Mouse (Mus musculus) hindbrain, embryonic 11.5 days (tissue): ENCODE measurements around the gene Rap1b. TPM values are rescaled to one million over a fixed set of nuclear protein-coding genes. Genes with fewer than 3 reads are reported as not detected.

Source experiments
- ATAC-seq: fragments of 200-750 bp; cut with Nextera tagmentation; 2 replicates; pipeline ENCODE4 v1.8.0; 2017; ENCODE audit warnings: mild to moderate bottlenecking, moderate TSS enrichment, moderate library complexity; ENCODE audit not compliant: low FRiP score
- DNase-seq: peaks from one replicate; pipeline ENCODE4 v3.0.0-alpha.2; 2015; ENCODE audit warnings: low spot score
- H3K27ac ChIP-seq: fragments of 300-500 bp; sonication (generic); 2 replicates; pipeline ENCODE4 v1.5.1; 2014; ENCODE audit warnings: mild to moderate bottlenecking, low read depth, low read length
- H3K27me3 ChIP-seq: fragments of 300-500 bp; sonication (generic); 2 replicates; pipeline ENCODE4 v1.6.1; 2014; ENCODE audit warnings: mild to moderate bottlenecking, low read length, moderate library complexity, mixed read lengths; ENCODE audit not compliant: control insufficient read depth, insufficient read depth
- H3K36me3 ChIP-seq: fragments of 300-500 bp; sonication (generic); 2 replicates; pipeline ENCODE4 v1.6.1; 2014; ENCODE audit warnings: mild to moderate bottlenecking, low read length, moderate library complexity, mixed read lengths; ENCODE audit not compliant: control insufficient read depth, insufficient read depth
- H3K4me1 ChIP-seq: fragments of 300-500 bp; sonication (generic); replicated peaks from 2 replicates; pipeline ENCODE4 v1.6.1; 2014; ENCODE audit warnings: low read length, mixed read lengths; ENCODE audit not compliant: control insufficient read depth, insufficient read depth
- H3K4me2 ChIP-seq: fragments of 300-500 bp; sonication (generic); replicated peaks from 2 replicates; pipeline ENCODE4 v1.6.1; 2014; ENCODE audit warnings: mild to moderate bottlenecking, low read depth, low read length
- H3K4me3 ChIP-seq: fragments of 300-500 bp; sonication (generic); 2 replicates; pipeline ENCODE4 v1.5.1; 2014; ENCODE audit warnings: low read depth, low read length
- H3K9ac ChIP-seq: fragments of 300-500 bp; sonication (generic); 2 replicates; pipeline ENCODE4 v1.6.1; 2014; ENCODE audit warnings: low read depth, low read length
- H3K9me3 ChIP-seq: fragments of 300-500 bp; sonication (generic); 2 replicates; pipeline ENCODE4 v1.6.1; 2016; ENCODE audit warnings: low read length; ENCODE audit not compliant: control insufficient read depth
- WGBS: fragments of 180-500 bp; shearing (Covaris S2); extraction: QIAGEN DNeasy Blood & Tissue Kit; methylation state at CpG from one replicate; pipeline ENCODE4 v1.1.7; 2014; 5-methylcytosine and 5-hydroxymethylcytosine counted together
- polyA plus RNA-seq: library from polyadenylated mRNA; unstranded; fragments of >200 nt; fragmentation: Nextera tagmentation; extraction: Ambion mirVana; gene quantifications from 2 replicates; pipeline ENCODE4 v1.2.1, GENCODE M21; 2014

Gene Rap1b
- polyA plus RNA-seq, 1 experiment from 2014 or later = 176 TPM

DNA sequence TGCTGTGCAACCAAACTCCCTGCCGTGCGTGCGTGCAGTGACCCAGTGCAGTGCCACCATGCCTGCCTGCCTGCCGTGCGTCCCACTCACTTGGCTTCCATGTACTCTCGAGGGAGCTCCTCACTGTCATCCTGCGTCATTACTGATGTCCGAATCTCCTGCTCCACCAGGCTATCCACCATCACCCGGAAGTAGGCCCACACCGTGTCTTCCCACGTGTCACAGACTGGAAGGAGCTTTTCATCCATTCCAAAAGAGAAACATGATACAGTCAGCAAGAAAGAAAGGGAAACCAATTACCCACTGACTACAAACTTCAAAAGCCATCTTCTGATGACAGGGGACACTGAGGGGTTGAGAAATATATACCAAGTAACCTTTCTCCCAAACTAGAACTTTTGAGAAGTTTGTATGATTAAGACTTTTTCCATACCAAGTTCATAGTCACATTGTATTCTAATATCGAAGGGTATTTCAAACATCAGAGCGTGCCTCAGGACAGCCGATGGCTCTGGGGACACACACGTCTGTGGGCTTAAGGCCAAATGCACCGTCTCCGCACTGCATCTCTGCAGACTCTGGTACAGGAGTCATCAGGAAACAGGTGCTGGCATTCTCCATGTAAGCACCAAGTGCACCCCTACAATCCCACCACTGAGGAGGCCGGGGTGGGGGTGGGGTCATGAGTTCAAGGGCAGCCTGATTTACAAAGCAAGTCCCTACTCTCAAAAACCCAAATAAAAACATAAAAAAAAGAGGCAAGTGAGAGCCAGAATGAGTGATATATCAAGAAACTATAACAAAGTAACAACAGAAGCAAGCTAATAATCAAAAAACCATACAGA is 75.3 kb downstream of the Rap1b start:
- 0 out of 2 replicates have a peak, but pooled peaks cover 10% of the 10 kb centered on the region for H3K36me3 ChIP-seq
- no peak for DNase-seq
- no peaks in the 10 kb centered on the region for H3K9me3 ChIP-seq
- no peak for ATAC-seq
- H3K9ac ChIP-seq = no peak overlapping the region
- H3K27ac ChIP-seq = no peak overlapping the region
- H3K27me3 ChIP-seq = no peaks in the 10 kb centered on the region
- no peak overlapping the region for H3K4me3 ChIP-seq
- H3K4me1 ChIP-seq = no peaks in the 10 kb centered on the region
- H3K4me2 ChIP-seq = no peak overlapping the region
- WGBS = 93% methylated on average over 18 of the region's 18 CpGs

DNA sequence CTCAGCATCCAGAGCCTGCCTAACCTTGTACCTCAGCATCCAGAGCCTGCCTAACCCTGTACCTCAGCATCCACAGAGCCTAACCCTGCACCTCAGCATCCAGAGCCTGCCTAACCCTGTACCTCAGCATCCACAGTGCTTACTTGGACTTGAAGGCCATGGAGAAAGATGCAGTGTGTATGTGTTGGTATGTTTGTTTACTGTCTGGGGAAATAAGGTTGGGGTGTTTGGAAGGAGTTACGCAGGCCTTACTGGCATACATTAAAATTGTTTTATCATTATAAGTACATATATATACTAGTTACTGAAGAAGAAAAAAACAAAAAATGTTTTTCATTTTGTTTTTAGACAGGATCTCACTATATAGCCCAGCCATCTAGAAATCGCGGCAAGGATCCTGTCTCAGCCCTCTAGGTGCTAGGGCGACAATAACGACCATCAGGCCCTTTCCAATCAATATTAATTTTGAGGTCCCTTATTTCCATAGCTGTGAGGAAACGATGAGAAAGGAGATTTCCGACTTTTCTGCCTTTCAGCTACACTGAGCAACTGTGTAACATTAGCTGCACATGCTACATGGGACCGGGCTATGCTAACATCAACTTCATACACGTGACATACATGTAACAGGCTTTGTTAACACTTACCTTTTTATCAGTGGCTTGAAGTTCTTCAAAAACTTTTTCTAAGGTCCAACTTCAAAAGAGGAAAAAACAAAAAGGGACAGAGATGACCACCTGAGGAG is 76.1 kb downstream of the Rap1b start:
- no peaks in the 10 kb centered on the region for H3K9me3 ChIP-seq
- 96% methylated on average over 9 of the region's 9 CpGs for WGBS
- no peaks in the 10 kb centered on the region for H3K4me1 ChIP-seq
- H3K4me3 ChIP-seq = no peak overlapping the region
- no peak for DNase-seq
- no peak overlapping the region for H3K4me2 ChIP-seq
- no peaks in the 10 kb centered on the region for H3K27me3 ChIP-seq
- no peak overlapping the region for H3K27ac ChIP-seq
- H3K9ac ChIP-seq = no peak overlapping the region
- no peak for ATAC-seq
- H3K36me3 ChIP-seq = 0 out of 2 replicates have a peak, but pooled peaks cover 7% of the 10 kb centered on the region

DNA sequence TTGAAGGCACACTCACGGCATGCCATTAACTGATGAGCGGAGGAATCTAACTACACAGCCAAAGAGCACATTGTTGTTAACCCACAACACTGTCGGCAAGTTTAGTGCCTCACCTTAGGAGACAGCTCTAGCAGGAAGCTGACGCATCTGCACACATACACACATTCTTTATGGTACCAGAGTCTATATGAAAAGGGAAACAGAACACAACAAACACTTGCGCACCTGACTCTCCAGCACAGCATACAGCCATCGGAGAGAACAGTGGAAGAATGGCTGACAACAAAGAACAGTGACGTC is 77.7 kb downstream of the Rap1b start:
- no peak for DNase-seq
- Histone ChIP-seq H3K4me1 (no peaks in the 10 kb centered on the region), H3K27me3 (no peaks in the 10 kb centered on the region), H3K4me2 (no peak overlapping the region), H3K9me3 (no peaks in the 10 kb centered on the region), H3K27ac (no peak overlapping the region), H3K9ac (no peak overlapping the region), H3K4me3 (no peak overlapping the region), H3K36me3 (0 out of 2 replicates have a peak, but pooled peaks cover 4% of the 10 kb centered on the region)
- ATAC-seq = no peak
- 91% methylated on average over 7 of the region's 7 CpGs for WGBS

DNA sequence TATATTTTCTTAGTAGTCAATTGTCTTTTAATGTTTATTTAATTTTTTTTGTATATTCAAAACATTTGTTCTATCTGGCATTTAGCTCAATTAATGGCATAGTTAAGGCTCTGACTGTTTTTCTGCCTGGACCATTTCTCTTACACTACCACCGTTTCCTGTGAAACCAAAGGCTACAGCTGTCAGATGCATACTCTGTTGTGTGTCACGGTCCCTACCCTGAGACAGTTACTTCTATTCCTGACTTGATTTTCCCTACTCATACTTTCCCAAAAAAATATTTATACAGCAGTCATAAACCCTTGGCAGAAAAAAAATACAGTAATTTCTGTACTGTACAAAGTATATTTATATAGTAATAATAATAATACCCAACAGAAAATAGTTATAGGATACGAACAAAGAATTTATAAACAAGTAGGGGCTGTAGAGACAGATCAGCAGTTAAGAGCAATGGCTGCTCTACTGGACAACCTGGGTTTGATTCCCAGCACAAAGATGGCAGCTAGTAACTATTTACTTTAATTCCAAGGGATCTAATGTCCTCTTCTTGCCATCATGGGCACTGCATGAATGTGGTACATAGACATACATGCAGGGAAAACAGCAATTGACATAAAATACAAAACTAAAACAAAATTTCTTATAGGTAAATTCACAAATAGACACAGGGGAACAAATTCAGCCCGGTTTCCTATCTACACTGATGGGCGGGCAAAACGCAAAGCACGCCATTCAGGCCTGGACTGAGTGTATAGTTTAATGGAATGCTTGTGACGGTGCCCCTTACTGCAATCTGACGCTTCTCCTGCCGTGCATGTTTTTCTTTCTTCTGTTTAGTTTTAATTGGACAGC is 78.3 kb downstream of the Rap1b start:
- Histone ChIP-seq H3K27ac (no peak overlapping the region), H3K9ac (no peak overlapping the region), H3K36me3 (0 out of 2 replicates have a peak, but pooled peaks cover 4% of the 10 kb centered on the region), H3K9me3 (no peaks in the 10 kb centered on the region), H3K4me2 (no peak overlapping the region), H3K4me1 (no peaks in the 10 kb centered on the region), H3K27me3 (no peaks in the 10 kb centered on the region), H3K4me3 (no peak overlapping the region)
- WGBS = 93% methylated on average over 10 of the region's 10 CpGs
- no peak for DNase-seq
- ATAC-seq = no peak

DNA sequence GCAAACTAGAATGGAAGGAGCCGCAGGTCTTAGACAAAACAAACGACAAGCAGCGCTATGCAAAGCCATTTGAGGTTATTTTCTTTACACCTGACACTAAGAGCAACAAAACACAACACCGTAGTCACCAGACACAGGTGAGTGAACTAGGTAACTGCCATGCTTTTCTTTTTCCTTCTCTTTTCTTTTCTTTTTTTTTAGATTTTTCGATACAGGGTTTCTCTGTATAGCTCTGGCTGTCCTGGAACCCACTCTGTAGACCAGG is 79.0 kb downstream of the Rap1b start:
- H3K9me3 ChIP-seq = no peaks in the 10 kb centered on the region
- no peak for DNase-seq
- no peak overlapping the region for H3K4me2 ChIP-seq
- 92% methylated on average over 5 of the region's 5 CpGs for WGBS
- no peak for ATAC-seq
- H3K4me1 ChIP-seq = no peaks in the 10 kb centered on the region
- no peak overlapping the region for H3K4me3 ChIP-seq
- no peak overlapping the region for H3K9ac ChIP-seq
- H3K27me3 ChIP-seq = no peaks in the 10 kb centered on the region
- no peak overlapping the region for H3K27ac ChIP-seq
- H3K36me3 ChIP-seq = 0 out of 2 replicates have a peak, but pooled peaks cover 4% of the 10 kb centered on the region

DNA sequence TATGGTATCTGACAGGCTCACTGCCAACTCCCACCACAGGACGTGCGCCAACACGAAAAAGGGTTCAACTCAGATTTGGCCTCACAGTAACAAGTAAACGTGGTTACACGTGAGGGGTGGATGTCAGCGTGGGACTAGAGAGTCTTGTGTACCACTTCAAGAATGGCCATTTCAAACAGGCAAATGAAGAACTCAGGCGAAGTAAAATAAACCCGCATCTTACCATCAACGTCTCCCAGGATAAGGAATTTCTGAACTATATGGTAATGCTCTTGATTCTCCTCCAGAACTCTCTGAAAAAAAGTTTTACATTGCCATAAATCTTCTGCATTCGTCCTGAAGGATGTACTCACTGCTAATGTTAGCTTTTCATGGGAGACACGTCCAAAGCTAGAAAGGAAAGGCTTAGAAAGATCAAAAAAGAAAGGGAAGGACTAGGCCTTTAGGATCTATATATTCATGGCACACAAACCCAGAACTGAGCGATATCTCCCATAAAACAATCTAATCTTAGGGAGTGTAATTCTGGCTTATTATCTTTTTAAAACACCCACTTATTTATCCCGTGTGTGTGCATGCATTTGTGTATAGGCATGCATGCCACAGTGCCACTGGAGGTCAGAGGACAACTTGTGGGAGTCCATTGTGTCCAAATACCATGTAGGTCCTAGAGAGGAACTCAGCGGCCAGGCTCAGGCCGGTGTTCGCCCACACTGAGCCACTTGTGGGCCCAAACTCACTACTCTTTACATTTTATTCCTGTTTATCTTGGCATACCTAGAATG is 79.5 kb downstream of the Rap1b start:
- no peaks in the 10 kb centered on the region for H3K4me1 ChIP-seq
- no peak for ATAC-seq
- 0 out of 2 replicates have a peak, but pooled peaks cover 7% of the 10 kb centered on the region for H3K36me3 ChIP-seq
- no peaks in the 10 kb centered on the region for H3K9me3 ChIP-seq
- no peaks in the 10 kb centered on the region for H3K27me3 ChIP-seq
- no peak for DNase-seq
- H3K27ac ChIP-seq = no peak overlapping the region
- H3K9ac ChIP-seq = no peak overlapping the region
- no peak overlapping the region for H3K4me3 ChIP-seq
- H3K4me2 ChIP-seq = no peak overlapping the region
- WGBS = 94% methylated on average over 16 of the region's 16 CpGs

DNA sequence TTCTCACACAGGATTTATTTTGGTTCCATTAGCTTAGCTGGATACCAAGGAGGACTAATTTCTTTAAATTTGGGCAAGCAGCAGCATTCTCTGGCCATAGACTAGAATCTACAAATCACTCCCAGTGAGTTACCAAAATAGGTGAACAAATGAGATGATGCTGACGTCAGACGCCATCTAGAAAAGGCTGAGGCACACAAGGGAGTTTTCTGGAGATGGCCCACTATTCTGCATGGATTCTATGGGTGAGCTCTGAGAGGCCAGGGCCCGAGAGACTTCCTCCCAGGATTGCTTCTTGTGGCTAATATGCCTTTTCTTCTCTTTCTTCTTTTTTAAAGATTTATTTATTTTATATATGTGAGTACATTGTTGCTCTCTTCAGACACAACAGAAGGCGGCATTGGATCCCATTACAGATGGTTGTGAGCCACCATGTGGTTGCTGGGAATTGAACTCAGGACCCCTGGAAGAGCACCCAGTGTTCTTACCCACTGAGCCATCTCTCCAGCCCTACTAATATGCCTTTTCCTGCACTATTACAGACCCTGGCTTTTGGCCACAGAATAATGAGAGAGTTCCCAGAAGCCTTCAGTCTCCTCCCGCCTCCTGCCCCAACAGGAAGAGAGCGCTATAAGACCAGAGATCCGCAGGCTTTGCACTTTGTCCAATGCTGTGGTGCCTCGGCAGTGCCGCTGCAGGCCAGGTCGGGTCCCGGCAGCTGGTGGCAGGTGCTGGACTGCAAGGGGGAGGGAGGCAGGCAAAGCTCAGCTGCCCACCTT is 80.5 kb downstream of the Rap1b start:
- 91% methylated on average over 11 of the region's 11 CpGs for WGBS
- Histone ChIP-seq H3K4me2 (no peak overlapping the region), H3K4me3 (no peak overlapping the region), H3K27me3 (no peaks in the 10 kb centered on the region), H3K4me1 (no peaks in the 10 kb centered on the region), H3K36me3 (0 out of 2 replicates have a peak, but pooled peaks cover 12% of the 10 kb centered on the region), H3K27ac (no peak overlapping the region), H3K9ac (no peak overlapping the region), H3K9me3 (no peaks in the 10 kb centered on the region)
- DNase-seq (no peak), ATAC-seq (no peak)
